Mouse (Mus musculus): Measurements from ENCODE around the gene Rgl2.

DNA sequence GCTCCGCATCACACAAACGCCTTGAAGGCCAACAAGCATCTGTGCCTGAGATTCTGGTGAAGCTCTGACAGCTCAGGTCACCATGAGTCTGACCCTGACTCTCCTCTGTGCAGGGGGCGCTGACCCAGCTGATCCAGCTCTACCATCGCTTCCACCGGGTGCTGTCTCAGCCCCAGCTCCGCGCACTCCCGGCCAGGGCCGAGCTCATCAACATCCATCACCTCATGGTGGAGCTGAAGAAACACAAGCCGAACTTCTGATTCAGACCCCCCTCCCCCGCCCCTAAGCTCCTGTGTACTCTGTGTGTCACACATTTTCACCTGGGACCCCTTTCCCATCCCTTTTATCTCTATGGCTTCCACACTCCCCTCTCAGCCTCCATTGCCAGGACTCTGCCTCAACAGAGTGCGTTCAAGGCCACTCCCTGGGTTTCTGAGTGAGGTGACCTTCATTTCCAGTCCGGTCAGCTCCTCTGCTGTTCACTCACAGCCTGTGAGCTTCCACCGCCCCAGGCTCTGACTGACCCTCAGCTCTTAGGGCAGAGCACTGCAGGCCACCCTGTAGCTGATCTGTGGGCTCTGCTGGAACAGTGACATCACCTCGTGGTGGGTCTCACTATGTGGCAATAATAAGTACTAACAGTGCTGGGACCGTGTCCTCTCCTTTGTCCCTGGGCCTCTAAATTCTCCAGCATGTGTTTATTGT is 36.7 kb downstream of the Rgl2 start:
- TF ChIP-seq FLI1 (IDR thresholded peaks at IDR 0.05; ENCODE audit: low read length), result no peak
- TF ChIP-seq GATA1 (IDR thresholded peaks at IDR 0.05; ENCODE audit: borderline replicate concordance, low read length), result no peak
